Mouse (Mus musculus) E14TG2a.4 (cell line): ENCODE results near the gene Yif1a.
A peak's percentile ranks its signal among the peaks of the same experiment; 100 is the strongest.

ENCODE experiments used
- H3K27me3 ChIP-seq: 2 replicates; pipeline ENCODE4 v1.6.1; 2014; ENCODE audit warnings: low read length, control low read depth; ENCODE audit not compliant: insufficient read depth
- H3K36me3 ChIP-seq: 2 replicates; pipeline ENCODE4 v1.6.1; 2014; ENCODE audit warnings: low read length, control low read depth; ENCODE audit not compliant: insufficient read depth
- H3K4me1 ChIP-seq: replicated peaks from 2 replicates; pipeline ENCODE4 v1.6.1; 2014; ENCODE audit warnings: low read depth, low read length, control low read depth
- H3K4me3 ChIP-seq: replicated peaks from 2 replicates; pipeline ENCODE4 v1.5.1; 2014; ENCODE audit warnings: mild to moderate bottlenecking, low read length
- H3K9me3 ChIP-seq: 2 replicates; pipeline ENCODE4 v1.6.1; 2014; ENCODE audit warnings: low read length, control low read depth
- CTCF ChIP-seq: conservative IDR thresholded peaks from 2 replicates; pipeline ENCODE4 v1.5.1; 2014; ENCODE audit warnings: low read length
- NANOG ChIP-seq: IDR thresholded peaks from 2 replicates; pipeline ENCODE4 v1.6.1; 2014; ENCODE audit warnings: borderline replicate concordance, low read length, mixed read lengths
- POU5F1 ChIP-seq: IDR thresholded peaks from 2 replicates; pipeline ENCODE4 v1.6.1; 2014; ENCODE audit warnings: low read length, borderline replicate concordance

Yif1a gene

DNA sequence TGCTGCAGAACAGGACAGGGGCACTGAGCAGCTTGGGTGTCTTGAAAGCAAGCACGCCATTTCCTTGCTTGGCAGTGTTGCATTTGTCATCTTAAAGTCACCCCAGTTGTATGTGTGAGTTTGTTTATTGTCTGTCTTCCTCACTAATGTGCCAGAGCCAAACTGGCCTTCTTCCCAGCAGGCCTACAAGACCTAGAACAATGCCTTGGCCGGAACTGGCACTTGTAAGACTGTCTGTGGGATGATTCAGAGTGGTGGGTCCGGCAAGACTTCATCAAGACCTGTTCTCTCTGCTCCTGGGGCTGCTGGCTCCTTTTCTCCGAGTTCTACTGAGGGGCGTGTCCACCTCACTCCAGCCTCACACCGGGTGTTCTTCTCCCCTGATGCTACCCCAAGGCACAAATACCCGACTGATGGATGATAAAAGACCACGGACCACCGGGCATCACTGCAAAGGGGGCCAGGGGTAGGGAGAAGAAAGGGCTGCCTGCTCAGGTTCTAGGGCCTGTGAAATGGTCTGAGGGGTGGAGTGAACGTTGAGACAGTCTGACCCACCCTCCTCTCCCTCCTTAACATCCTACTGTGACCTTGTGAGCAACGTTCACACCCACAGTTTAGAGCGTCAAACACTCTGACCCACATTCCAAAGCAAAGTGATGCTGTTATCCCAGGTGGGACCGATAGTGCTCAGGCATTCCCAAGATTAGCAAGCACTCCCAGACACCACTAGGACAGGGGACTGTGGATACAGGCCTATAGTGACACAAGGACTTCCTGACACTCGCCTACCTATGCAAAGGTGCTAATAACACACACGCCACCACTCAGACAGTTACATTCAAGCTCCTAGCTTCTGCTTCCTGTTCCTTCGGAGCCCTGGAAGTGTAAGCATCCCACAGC is 30.2 kb upstream of the Yif1a start:
- TF ChIP-seq POU5F1: no peak
- TF ChIP-seq CTCF: no peak
- TF ChIP-seq NANOG: no peak
- Histone ChIP-seq H3K9me3 (no peaks in the 10 kb centered on the region), H3K36me3 (peaks cover 23% of the 10 kb centered on the region), H3K4me1 (peaks cover 86% of the 10 kb centered on the region), H3K27me3 (peaks cover 10% of the 10 kb centered on the region), H3K4me3 (peak overlapping the region; percentile 61)

DNA sequence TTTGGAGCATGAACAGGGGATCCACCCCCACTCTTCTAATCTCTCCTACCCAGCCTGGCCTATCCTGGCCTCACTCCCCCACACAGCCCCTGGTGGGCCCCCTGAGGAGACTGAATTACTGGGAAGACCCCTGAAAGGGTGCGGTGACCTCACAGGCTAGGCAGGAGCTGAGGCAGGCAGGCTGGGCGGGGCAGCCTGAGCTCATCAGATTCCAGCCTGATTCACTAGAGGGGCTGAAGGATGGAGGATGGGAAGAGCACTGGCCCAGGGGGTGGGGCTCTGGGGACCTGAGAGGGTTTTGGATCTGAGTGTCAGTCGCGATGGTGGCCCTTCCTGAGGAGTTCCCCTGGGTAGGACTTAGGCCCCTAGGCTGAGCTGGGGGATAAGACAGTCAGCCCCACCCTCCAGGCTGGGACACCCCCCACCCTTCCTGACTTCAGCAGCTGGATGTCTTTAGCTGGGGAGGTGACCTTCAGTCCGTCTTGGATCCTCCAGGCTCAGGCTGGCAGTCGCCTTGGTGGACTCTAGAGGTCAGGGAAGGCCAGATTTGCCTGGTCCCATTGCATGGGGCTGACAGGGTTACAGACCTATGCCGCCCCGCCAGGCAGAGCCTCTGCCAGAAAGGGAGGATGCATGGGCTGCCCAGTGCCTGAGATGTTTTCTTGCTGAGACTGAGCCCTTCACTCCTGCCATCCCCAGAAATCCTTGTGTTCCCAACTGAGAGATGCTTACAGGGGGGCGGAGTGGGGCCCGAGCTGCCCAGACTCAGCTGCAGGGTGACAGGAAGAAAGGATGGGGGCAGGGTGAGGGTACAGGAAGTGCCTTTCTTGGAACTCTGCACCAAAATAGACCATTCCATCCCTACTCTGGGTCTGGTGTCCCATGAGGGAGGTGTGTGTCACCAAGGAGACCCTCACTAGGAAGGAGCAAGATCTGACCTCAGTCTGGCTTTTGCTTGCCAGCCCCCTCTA is 29.3 kb upstream of the Yif1a start:
- Histone ChIP-seq H3K4me1 (peaks cover 79% of the 10 kb centered on the region), H3K9me3 (no peaks in the 10 kb centered on the region), H3K4me3 (peak overlapping the region; percentile 61), H3K36me3 (peaks cover 17% of the 10 kb centered on the region), H3K27me3 (peaks cover 6% of the 10 kb centered on the region; the same call in 1 of the 2 replicates)
- TF ChIP-seq POU5F1: no peak
- TF ChIP-seq NANOG: no peak
- no peak for TF ChIP-seq CTCF

DNA sequence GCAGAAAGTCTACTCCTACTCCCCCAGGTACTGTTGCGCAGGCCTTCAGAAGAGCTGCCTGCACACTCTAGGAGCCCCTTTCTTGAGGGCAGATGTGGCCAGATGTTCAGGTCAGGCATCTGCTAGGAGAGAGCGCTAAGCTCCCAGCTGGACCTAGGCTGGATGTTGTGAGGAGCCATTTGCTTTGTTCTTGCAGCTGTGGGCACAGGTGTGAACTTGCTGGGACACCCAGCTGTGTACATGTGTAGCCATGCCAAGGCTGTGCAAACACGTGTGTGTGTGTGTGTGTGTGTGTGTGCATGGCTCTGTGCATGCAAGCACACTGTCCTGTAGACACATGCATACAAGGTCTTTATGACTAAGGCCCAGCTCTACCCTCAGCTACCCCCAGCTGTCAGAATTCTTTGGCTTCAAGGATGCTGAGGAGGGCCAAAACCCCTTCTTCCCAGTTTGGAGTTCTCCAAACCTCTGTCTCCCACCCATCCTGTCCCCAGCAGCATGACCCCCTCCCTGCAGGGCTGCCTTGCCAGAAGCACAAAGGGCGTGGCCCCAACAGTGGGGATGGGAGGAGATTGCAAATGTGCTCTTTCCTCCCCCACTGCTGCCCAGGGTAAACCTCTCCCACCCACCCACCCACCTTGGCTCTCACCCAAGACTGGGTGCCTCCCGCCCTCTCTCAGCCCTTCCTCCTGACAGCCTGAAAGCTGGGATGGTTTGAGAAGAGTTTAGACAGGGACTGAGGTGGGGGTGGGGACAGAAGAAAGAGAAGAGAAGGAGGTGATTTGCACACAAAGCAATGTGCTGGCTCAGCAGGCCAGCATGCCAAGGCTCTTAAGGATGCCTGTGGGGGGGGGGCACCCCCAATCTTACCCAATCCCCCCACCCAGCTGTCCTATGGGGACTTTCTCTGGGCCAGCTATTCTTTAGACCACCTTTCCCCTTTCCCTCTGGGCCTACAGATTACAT is 27.7 kb upstream of the Yif1a start:
- Histone ChIP-seq H3K9me3 (no peaks in the 10 kb centered on the region), H3K27me3 (0 out of 2 replicates have a peak, but pooled peaks cover 6% of the 10 kb centered on the region), H3K4me3 (peak overlapping the region; percentile 17; the same call in 1 of the 2 replicates), H3K36me3 (peaks cover 1% of the 10 kb centered on the region; the same call in 1 of the 2 replicates), H3K4me1 (peaks cover 91% of the 10 kb centered on the region)
- TF ChIP-seq POU5F1 (no peak), CTCF (no peak)

DNA sequence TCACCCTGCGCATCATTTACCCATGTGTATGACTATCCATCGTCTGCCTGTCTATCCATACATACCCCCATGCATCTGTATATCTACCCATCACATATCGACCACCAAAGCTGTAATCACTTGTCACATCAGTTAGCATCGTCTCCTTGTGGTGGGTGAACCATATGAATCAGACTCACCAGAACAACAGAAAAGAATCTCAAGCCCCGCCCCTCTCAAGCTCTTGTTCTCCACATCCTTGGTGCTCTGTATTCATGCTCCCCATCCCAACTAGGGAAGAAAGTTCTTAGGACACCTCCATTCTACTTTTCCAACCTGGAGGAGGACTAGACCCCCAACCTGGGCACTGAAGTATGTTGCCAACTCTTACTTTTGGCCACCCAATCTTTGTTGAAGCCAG is 26.3 kb upstream of the Yif1a start:
- Histone ChIP-seq H3K4me3 (peak overlapping the region; percentile 41; the same call in 1 of the 2 replicates), H3K27me3 (peaks cover 12% of the 10 kb centered on the region), H3K9me3 (no peaks in the 10 kb centered on the region), H3K4me1 (peaks cover 81% of the 10 kb centered on the region), H3K36me3 (no peaks in the 10 kb centered on the region)
- TF ChIP-seq POU5F1 (no peak), NANOG (no peak), CTCF (no peak)

DNA sequence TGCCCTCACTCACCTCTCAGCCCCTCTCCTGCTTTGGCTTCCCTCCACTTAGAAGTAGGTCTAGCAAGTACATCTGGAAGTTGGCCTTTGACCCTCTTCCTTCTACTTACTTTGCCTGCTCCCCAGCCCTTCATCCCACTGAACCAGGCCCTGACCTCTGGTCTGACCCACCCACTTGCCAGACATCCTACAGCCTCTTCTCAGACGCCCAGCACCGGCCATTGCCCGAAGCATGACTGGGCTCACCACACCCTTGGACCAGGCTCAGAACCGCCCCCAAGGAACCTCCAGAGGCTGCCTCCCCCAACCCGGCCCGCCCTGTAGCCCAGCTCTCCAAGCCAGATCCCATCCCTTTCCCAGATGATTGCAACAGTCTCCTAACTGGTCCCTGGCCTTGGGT is 25.9 kb upstream of the Yif1a start:
- peak overlapping the region; percentile 41; the same call in 1 of the 2 replicates for H3K4me3 ChIP-seq
- no peak for TF ChIP-seq NANOG
- no peak for TF ChIP-seq POU5F1
- no peak for TF ChIP-seq CTCF
- peaks cover 81% of the 10 kb centered on the region for H3K4me1 ChIP-seq
- H3K36me3 ChIP-seq: no peaks in the 10 kb centered on the region
- peaks cover 16% of the 10 kb centered on the region for H3K27me3 ChIP-seq
- H3K9me3 ChIP-seq: no peaks in the 10 kb centered on the region

DNA sequence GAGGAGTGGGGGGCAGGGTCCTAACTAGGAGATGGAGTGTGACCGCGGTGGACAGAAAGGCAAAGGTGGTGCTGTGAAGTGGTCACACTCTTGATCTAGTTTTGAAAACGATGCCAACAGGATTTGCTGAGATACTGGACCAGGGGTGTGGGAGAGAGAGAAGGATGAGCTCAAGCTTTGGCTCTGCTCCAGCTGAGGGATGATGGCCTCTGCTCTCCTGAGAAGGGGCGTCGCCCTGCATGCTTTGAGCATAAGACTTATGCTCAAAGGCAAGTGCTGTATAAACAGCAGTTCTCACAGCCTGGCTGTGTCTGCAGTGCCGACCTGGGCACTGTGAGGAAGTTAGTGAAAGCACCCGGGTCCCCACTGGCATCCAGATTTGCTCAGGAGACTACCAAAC is 23.2 kb upstream of the Yif1a start:
- peaks cover 76% of the 10 kb centered on the region for H3K4me1 ChIP-seq
- no peaks in the 10 kb centered on the region for H3K9me3 ChIP-seq
- H3K36me3 ChIP-seq: no peaks in the 10 kb centered on the region
- TF ChIP-seq POU5F1 (no peak), CTCF (no peak), NANOG (no peak)
- no peak overlapping the region for H3K4me3 ChIP-seq
- peaks cover 40% of the 10 kb centered on the region for H3K27me3 ChIP-seq

DNA sequence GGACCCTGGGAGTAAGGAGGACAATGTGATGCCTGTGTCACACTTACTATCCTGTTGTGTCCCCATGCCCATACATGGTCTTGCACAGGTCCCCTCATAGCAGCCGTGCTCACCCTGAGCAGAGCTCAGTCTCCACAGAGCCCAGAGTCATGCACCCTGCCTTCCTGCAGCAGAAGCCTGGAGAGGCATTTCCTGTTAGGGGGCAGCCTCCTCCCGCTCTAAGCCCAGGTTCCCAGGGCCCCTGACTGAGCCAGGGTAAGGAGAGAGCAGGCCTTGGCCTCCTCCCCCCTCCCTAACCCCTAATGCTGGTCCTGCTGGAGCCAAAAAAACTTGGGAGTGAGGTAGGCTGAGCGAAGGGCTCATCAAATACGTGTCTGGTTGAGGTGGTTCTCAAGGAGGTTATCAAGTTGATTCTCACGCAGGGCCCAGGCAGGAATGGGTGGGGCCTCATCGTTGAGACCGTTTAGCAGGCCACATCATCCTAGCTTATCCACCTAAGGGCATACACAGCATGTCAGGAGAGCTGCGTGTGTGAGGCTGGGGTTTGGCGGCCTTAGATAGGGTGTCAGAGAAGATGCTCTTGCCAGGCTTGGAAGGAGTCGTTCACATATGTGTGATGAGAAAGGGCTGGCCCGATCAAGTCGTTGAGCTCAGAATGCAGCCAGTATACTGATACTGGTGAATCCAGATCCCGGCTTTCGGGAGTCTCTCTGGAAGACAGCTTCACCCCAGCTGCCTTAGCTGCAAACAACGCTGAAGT is 21.1 kb upstream of the Yif1a start:
- Histone ChIP-seq H3K4me1 (peaks cover 73% of the 10 kb centered on the region), H3K27me3 (peaks cover 51% of the 10 kb centered on the region), H3K36me3 (no peaks in the 10 kb centered on the region), H3K9me3 (no peaks in the 10 kb centered on the region), H3K4me3 (peak overlapping the region; percentile 79)
- TF ChIP-seq POU5F1 (no peak), CTCF (no peak), NANOG (no peak)
